Mouse (Mus musculus): ENCODE measurements around the gene Agl. TPM values are rescaled to one million over a fixed set of nuclear protein-coding genes. Genes with fewer than 3 reads are reported as not detected.

The Agl gene
- polyA plus RNA-seq, 1 experiment from 2014 or later, result 121 TPM

Other genes with a start within 250 kb of the Agl start
- gene Lrrc39, start 245.2 kb downstream of the Agl start, polyA plus RNA-seq (2014; fragmentation: Nextera tagmentation; extraction: Ambion mirVana), result 44.7 and 47.8 TPM in 2 replicates
- 13.5 and 14.7 TPM in 2 replicates for gene Sass6, start 213.2 kb downstream of the Agl start, polyA plus RNA-seq (2014; fragmentation: Nextera tagmentation; extraction: Ambion mirVana)
- 18.7 and 22.3 TPM in 2 replicates for gene Trmt13, start 193.6 kb downstream of the Agl start, polyA plus RNA-seq (2014; fragmentation: Nextera tagmentation; extraction: Ambion mirVana)
- gene Mfsd14a, start 145.5 kb downstream of the Agl start, polyA plus RNA-seq (2014; fragmentation: Nextera tagmentation; extraction: Ambion mirVana), result 61.6 and 62.2 TPM in 2 replicates
- gene Gm43191, start 126.9 kb downstream of the Agl start, polyA plus RNA-seq (2014; fragmentation: Nextera tagmentation; extraction: Ambion mirVana), result not detected in 2 replicates
- 11.6 and 13.8 TPM in 2 replicates for gene Slc35a3, start 95.3 kb downstream of the Agl start, polyA plus RNA-seq (2014; fragmentation: Nextera tagmentation; extraction: Ambion mirVana)
- gene Frrs1, start 51.3 kb upstream of the Agl start, polyA plus RNA-seq (2014; fragmentation: Nextera tagmentation; extraction: Ambion mirVana), result 20.7 and 24.7 TPM in 2 replicates
- not detected in 2 replicates for gene 4930455H04Rik, start 160.1 kb upstream of the Agl start, polyA plus RNA-seq (2014; fragmentation: Nextera tagmentation; extraction: Ambion mirVana)
- 17.7 and 18.6 TPM in 2 replicates for gene Palmd, start 160.8 kb upstream of the Agl start, polyA plus RNA-seq (2014; fragmentation: Nextera tagmentation; extraction: Ambion mirVana)